Mouse (Mus musculus) regulatory T cell (primary cell): ENCODE measurements around the gene Plcg2.

Experiments
- in situ Hi-C: fragments of 300-600 bp; cut with MboI, MseI; formaldehyde crosslinking; loops from one replicate; pipeline ENCODE4 v1.15.1; 2025; ENCODE audit warnings: high pct_unique_total_duplicates

The Plcg2 gene

GRCm38 (mm10) chr8:117545043-117545442, 47.0 kb downstream of the Plcg2 start:
- in situ Hi-C loops: no loop called here

GRCm38 (mm10) chr8:117546386-117546785, 48.3 kb downstream of the Plcg2 start:
- in situ Hi-C loops: no loop called here

DNA sequence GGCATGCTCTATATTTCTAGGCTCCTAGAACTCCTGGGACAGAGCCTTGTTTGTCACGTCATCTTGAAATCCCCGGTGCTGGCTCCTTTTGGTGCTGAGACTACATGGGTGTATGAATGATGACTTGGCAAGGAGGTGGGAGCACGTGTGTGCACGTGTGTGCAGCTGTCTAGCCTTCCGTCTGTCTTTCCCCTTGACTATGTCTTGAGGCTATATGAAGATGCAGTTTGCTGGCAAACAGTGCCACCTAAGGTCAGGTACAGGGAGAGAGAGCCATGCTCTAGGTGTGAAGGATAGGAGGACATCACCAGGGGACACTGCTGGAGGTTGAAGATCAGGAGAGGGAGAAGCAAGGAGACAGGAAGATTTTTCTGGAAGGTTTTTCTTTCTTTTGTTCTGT, 49.9 kb downstream of the Plcg2 start:
- in situ Hi-C loops: no loop called here

DNA sequence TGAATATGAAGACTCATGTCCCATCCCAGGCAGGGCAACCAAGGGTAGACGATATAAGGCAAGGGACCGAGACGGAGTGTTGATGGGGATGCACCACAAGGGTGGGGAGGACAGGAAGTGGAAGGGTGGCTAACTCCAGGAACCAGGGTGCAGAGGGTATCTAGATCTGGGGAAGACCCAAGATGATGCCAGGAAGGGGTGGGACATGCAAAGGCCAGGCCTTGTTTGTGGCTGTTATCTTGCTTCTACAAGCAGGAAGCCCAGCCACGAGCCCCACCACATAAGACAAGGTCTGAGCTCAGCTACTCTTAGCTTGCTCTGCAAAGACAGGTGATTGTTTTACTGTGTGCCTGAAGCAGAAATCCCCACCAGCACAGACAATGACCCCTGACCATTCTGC, 50.4 kb downstream of the Plcg2 start:
- in situ Hi-C loops: no loop called here

DNA sequence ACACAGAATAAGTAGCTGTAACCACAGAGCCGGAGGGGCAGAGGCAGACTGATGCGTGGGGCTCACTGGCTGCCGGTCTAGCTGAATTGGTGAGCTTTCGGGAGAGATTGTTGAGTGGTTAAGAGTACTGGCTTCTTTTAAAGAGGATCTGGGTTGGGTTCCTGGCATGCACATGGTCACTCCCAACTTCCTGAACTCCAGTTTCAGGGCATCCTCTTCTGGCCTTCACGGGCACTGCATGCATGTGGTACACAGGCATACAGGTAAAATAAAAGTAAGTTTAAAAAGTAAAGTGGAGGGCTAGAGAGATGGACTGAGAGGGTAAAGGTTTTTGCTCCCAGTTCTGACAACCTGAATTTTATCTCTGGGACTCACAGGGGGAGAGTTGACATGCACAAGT, 52.4 kb downstream of the Plcg2 start:
- in situ Hi-C loops: no loop called here

DNA sequence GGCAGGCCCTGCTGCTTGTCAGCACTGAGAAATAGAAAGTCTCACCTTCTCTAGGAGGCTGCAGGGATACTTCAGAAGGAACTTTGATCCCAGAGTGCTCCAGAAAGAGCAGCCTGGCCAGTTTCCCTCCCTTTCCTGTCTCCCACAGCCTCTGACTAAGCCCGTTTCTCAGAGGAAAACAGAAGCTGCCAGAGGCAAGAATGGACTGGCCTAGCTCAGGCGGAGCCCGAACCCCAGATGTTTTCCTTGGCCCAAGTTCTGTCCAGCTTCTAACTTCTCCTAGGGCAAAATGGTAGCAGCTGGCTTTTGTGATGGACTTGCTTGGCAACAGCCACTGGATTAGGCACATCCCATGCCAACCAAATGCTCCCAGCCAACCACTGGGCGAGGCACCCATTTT, 62.9 kb downstream of the Plcg2 start:
- in situ Hi-C loops: no loop called here

GRCm38 (mm10) chr8:117561735-117562361, 63.8 kb downstream of the Plcg2 start:
- in situ Hi-C loops: no loop called here

GRCm38 (mm10) chr8:117562445-117563014, 64.4 kb downstream of the Plcg2 start:
- in situ Hi-C loops: no loop called here

DNA sequence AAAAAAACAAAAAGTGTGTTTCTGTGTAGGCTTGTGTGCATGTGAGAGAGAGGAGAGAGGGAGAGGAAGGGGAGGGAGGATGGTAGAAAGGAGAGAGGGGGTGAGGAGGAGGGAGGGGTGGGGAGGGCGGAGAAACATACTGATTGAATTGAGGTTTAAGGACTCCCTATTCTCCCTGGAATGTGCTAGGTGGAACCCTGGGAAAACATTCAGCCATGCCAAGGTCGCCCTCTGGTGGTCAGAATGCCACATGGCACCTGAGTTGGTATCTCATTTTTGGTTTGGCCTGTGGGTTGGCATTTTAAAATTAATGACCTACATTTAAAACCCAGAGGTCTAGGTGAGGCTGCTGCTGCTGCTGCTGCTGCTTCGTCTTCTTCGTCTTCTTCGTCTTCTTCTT, 71.3 kb downstream of the Plcg2 start:
- in situ Hi-C loops: no loop called here

DNA sequence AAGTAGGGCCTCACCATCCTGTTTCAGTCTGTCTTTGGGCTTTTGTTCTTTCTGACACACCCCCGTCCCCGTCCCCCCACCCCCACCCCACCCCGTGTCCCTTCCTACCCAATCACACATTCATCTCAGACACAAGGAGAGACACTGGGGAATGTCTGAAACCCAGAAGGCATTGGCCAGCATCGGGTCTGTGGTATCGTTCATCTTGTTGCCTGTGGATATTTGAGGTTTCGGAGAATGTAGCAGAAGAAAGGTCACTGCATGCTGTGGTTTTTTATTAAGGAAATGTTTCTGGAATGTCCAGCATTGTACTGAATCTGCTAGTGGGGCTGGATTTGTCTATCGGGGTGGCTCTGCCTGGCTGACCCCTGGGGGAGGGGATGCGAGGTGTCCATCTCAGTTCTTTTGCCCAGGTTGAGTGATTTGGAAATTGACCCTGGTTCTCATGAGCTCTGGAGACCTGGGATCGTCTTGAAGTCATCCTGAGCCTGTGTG, 78.2 kb downstream of the Plcg2 start:
- in situ Hi-C loops: no loop called here

DNA sequence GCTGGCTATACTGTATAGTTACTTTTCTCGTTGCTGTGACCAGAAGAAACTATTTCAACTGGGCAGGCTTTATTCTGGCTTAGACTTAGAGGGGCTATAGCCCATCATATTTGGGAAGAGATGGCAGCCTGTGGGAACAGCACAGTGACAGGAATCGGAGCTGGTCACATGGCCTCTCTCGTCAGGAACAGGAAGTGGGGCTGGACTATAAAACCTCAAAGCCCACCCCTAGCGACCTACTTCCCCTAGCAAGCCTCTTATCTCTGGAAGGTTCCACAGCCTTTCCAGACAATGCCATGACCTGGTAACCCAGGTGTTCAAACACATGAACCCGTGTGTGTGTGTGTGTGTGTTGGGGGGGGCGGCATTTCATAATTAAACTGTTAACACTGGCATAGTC, 79.0 kb downstream of the Plcg2 start:
- in situ Hi-C loops: no loop called here

DNA sequence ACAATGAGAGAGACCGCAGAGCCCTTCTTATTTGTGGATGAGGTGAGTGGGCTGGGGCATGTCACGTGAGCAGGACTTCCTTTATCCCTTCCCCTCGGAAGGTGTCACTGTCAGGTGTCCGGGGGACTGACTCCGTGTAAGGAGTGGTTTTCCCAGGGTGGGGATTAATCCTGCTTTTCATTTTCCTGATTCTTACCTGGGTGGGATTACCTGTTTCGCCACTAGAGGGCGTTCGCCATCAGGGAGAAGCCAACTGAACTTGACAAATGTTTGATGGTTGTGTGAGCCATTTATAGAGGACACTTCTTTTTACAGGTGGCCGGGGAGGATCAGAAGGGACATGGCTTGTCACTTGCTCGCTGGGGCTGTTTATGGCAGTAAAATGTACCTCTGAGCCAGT, 79.8 kb downstream of the Plcg2 start:
- in situ Hi-C loops: no loop called here

GRCm38 (mm10) chr8:117578856-117579255, 80.8 kb downstream of the Plcg2 start:
- in situ Hi-C loops: no loop called here

DNA sequence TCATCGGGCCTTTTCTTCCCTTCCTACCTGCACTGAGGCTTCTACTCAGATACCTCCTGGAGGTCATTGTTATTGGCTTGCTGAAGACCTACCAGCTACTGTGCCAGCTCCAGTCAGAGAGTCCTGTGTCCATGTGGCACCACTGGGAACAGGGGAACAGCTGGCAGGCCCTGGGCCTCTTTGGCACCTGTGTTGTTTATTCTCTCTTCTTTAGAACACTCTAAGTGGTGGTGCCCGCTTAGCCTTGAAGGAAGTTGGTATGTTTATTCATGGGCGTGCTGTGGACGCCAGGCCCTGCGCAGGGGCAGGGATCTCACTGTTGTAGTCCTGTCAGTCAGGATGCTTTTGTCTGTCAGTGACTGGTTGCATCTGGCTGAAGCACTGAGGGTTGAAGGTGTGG, 95.8 kb downstream of the Plcg2 start:
- in situ Hi-C loops: no loop called here

- in situ Hi-C loops: no loop called here
Observed at GRCm38 (mm10) chr8:117595001-117595400, 96.9 kb downstream of the Plcg2 start.

DNA sequence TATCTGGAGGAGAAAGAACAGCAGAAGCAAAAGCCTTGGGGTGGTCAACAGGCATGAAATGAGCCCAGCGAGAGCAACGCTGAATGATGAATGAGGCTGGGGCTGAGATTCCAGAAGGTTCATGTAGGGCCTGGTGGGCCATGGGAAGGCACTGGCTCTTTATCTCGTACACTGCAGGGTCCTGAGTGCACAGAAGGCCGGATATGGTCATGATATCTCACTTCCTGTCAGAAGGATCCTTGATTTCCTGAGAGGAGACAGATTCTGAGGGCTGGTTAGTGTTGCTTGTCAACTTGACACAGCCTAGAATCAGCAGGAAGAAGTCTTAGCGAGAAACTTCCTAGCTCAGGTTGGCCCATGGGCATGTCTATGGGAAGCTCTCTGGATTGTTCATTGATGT, 98.7 kb downstream of the Plcg2 start:
- in situ Hi-C loops: no loop called here

- in situ Hi-C loops: loop anchor here (10.0 kb wide), 1 partner anchor 1506 kb away; no protein-coding TSS in a partner anchor
Observed at GRCm38 (mm10) chr8:117600839-117601238, 102.7 kb downstream of the Plcg2 start.

DNA sequence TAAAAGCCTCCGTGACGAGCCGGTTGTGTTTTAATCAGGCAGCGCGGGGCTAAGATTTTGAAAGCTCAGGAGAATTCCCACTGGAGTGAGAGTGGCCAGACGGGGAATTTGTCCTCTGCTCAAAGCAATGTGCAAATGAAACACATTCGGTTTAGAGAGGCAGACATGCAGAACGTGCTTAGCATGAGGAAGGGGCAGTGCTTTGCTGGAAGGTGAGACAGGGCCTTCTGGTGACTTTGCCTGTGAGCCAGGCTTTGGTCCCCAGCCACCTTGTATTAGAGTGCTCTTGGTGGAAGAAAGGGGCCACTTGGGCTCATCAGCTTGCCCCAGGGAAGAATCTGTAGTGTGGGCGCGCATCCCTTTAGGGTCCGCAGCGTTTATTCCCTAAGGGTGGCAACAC, 106.0 kb downstream of the Plcg2 start:
- in situ Hi-C loops: loop anchor here (10.0 kb wide), 1 partner anchor 1509 kb away; no protein-coding TSS in a partner anchor

DNA sequence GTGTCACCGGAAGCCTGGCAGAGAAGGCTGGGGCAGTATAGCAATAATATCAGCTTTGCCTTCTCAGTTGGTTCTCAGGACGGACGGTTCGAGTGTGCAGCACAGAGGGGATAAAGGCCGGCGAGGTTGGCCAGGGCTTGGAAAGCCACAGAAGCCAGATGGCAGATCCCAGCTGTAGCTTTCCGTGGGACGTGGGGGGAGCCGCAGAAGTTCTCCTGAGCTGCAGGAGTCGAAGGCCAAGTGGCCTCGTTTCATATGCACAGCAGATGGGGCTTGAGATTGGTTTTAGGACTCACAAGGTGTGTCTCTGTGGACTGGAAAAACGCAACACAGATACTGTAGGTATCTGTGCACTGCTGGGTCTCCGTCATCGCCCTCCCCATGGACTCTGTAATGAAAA, 106.6 kb downstream of the Plcg2 start:
- in situ Hi-C loops: loop anchor here (10.0 kb wide), 1 partner anchor 1510 kb away; no protein-coding TSS in a partner anchor

DNA sequence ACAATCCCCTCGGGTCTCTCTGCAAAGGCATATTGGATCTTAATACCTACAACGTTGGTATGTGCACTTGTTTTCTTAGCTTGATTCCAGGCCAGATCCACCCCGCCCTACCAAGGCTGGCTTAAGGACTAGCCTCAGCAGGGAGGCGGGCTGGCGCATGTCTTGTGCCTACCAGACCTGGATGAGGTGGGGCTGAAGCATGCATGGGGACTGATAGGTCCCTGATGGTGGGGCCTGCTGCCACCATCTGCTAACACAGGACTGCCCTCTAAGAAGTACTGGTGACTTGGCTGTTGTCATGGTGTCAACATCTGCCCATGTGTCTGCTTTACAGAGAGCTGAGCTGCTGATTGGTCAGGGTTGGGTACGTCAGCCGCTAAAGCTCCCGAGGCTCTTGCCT, 107.1 kb downstream of the Plcg2 start:
- in situ Hi-C loops: loop anchor here (10.0 kb wide), 1 partner anchor 1510 kb away; no protein-coding TSS in a partner anchor

- in situ Hi-C loops: no loop called here
Observed at GRCm38 (mm10) chr8:117610506-117610905, 112.4 kb downstream of the Plcg2 start.

- in situ Hi-C loops: no loop called here
Observed at GRCm38 (mm10) chr8:117612861-117613260, 114.8 kb downstream of the Plcg2 start.
